Mouse (Mus musculus) testis, postnatal 14 days (tissue): ENCODE data around the gene Immp2l.

ENCODE experiments used
- DNase-seq: peaks from one replicate; pipeline ENCODE4 v3.0.0; 2021; ENCODE audit warnings: low spot score

The Immp2l gene

DNA sequence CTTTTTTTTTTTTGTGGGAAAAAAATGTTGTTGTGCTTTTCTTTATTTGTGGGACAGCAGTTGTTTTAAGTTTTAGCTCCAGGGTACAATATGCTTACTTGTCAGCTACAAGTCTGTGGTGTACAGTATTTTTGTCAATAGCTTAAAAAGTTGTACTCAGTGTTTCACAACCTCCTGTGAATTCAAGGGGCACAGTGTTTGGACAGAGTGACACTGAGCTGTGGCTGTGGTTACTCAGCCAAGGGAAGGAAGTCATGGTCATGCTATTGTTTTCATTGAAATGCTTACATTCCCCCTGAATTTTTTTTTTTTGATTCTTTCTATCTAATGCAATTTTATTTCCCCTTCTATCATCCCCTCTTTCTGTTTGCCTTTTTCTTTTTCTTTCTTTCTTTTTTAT lies 159.0 kb downstream of the Immp2l start:
- no peak for DNase-seq

DNA sequence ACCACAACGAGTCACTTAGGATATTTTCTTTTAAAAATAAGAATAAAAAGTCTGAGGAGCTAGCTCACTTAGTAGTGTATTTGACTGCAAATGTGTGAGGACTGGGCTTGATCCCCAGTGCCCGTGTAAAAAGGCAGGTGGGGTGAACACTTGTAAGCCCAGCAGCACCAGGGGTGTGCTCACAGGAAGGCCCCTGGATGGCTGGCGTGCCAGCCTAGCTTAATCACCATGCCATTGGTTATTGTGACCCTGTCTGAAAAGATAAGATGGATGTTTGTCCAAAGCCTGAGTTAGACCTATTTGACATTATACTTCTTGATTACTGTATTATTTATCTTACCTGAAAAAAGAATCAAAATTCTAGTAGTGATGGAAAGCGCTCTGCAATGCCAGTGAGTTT lies 161.2 kb downstream of the Immp2l start:
- DNase-seq = no peak

DNA sequence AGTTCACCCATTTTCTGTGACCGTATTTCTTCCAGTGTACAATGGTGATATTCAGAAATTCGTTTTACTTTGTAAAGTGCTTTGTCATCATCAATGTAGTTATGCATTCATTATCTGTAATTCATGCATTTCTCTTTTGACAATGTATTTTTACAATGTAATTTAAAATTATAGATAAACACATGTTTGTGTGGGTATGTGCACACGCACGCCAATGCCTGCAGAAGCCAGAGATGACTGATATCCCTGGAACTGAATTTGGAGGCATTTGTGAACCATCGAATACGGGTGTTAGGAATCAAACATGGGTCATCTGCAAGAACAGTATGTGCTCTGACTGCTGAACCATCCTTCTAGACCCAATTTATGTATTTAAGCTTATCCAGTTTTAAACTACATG lies 161.6 kb downstream of the Immp2l start:
- no peak for DNase-seq

GRCm38 (mm10) chr12:41192829-41193228 lies 168.9 kb downstream of the Immp2l start:
- no peak for DNase-seq

GRCm38 (mm10) chr12:41196374-41196773 lies 172.5 kb downstream of the Immp2l start:
- no peak for DNase-seq

DNA sequence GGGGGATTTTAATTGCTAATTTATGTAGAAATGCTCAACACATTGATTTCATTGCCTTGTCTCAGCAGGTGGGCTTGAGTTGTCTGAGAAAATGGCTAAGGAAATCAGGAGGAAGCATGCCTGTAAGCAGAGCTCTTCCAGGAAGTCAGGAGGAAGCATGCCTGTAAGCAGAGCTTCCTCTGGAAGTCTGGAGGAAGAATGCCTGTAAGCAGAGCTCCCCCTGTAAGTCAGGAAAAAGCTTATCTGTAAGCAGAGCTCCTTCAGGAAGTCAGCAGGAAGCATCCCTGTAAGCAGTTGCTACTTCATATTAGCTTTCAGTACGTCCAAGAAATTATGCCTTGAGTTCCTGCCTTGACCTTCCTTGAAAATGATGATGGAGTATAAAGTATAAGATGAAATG lies 191.3 kb downstream of the Immp2l start:
- no peak for DNase-seq

GRCm38 (mm10) chr12:41221893-41222292 lies 198.0 kb downstream of the Immp2l start:
- no peak for DNase-seq

GRCm38 (mm10) chr12:41223686-41224085 lies 199.8 kb downstream of the Immp2l start:
- DNase-seq = no peak

GRCm38 (mm10) chr12:41224538-41224937 lies 200.6 kb downstream of the Immp2l start:
- DNase-seq = no peak

GRCm38 (mm10) chr12:41231966-41232365 lies 208.1 kb downstream of the Immp2l start:
- no peak for DNase-seq

- DNase-seq = no peak
These were observed 214.0 kb downstream of the Immp2l start for GRCm38 (mm10) chr12:41237880-41238279.

GRCm38 (mm10) chr12:41241221-41241620 lies 217.3 kb downstream of the Immp2l start:
- DNase-seq = no peak

DNA sequence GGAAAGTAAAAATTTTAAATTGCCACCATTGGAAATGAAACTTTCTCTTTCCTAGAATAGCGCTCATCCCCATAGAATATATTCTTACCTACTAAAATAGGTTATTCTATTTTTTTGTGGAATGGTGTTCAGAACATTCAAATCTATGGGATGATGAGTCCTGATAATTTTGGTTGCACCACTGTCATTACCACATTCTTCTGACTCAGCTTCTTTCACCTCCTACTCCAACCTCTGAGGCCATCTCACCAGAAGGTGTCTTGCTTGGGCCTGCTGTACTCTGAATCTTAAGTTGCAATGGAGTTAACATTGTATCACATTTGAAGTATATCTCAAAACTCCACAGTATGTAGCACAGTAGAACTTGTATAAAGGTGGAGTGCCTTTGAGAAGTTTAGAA lies 224.4 kb downstream of the Immp2l start:
- DNase-seq = no peak

DNA sequence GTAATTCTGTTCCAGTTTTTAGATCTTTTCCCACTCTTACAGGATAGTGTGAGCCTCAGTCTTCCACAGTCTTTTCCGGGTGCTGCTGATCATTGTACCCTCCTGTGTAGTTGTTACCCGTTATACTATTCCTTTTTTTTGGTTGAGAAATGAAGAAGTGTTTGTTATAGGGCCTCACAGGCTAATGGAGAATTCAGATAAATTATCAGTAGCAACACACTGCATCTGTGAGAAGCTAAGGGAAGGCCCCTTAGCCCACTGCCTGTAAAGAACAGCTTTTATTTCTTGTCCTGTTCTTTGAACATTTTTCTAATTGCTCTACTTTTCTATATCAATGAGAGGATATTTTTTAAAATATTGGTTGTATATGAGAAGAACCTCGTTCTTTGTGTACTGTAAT lies 226.2 kb downstream of the Immp2l start:
- no peak for DNase-seq

DNA sequence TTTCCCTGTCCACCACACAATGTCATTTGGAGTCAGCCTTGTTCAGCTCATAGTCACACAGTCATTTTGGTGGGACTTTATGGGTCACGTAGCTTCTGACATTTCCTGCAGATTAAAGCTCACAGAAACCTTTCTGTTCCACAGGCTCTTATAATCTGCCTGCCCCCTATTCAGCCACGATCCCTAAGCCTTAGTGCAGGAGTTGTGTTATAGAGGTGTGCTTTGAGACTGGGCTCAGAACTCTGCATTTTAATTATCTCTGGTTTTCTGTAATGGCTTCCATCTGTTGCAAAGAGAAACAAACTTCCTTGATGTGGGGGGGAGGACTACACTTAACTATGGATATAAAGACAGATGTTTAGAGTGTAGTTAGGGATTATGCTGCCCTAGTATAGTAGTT lies 234.0 kb downstream of the Immp2l start:
- DNase-seq = no peak

GRCm38 (mm10) chr12:41259608-41260007 lies 235.7 kb downstream of the Immp2l start:
- DNase-seq = no peak

DNA sequence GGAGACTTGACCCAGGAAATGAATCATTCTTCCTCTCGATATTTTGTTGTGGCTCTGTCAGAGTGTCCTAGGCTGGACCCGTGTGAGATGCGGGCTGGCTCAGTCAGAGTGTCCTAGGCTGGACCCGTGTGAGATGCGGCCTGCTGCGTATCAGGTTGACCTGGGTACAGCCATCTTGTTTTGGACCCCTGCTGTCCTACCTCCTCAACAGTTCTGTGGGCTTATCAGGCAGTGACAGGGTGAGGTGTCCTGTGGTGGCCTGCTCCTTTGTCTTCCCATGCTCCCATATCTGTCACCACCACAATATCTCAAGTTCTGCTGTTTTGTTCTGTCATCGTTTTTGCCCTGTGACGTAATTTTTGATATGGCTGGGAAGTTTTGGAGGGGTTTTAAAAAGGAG lies 250.2 kb downstream of the Immp2l start:
- no peak for DNase-seq

- DNase-seq = no peak
These were observed 251.5 kb downstream of the Immp2l start for GRCm38 (mm10) chr12:41275361-41275760.

DNA sequence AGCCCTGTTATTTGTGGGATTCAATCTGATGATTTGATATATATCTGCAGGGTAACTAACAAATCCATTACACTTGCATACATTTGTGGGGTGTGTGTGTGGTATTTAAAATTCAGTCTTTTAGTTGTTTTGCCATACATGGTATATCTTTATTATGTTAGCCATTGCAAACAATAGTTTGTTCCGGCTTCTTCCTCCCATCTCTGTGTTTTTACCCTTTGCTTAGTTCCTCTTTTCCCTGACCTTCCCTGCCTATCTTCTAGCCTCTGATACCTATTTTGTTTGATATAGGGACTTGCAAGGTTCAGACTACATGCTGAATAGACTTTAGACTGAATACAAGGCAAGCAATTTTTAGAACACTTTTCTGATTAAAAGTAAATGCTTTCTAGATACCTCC lies 254.0 kb downstream of the Immp2l start:
- no peak for DNase-seq

DNA sequence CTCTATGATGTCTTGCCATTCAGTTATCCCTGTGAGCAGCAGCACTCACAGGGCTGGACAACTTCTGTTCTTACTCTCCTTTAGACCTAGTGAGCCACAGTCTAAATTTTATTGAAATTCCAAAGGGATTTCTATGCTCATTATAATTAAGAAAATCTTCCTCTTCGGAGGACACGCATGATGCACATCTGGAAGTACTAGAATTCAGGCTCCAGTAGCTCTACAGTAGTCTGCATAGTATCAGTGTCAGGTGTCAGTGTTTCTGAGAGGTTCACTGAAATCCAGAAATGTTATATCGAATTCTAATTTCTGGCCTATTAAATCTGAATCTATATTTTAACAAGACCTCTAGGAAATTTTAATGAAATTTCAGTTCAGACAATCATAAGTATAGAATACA lies 265.2 kb downstream of the Immp2l start:
- no peak for DNase-seq

- DNase-seq = no peak
These were observed 283.1 kb downstream of the Immp2l start for GRCm38 (mm10) chr12:41307015-41307414.

DNA sequence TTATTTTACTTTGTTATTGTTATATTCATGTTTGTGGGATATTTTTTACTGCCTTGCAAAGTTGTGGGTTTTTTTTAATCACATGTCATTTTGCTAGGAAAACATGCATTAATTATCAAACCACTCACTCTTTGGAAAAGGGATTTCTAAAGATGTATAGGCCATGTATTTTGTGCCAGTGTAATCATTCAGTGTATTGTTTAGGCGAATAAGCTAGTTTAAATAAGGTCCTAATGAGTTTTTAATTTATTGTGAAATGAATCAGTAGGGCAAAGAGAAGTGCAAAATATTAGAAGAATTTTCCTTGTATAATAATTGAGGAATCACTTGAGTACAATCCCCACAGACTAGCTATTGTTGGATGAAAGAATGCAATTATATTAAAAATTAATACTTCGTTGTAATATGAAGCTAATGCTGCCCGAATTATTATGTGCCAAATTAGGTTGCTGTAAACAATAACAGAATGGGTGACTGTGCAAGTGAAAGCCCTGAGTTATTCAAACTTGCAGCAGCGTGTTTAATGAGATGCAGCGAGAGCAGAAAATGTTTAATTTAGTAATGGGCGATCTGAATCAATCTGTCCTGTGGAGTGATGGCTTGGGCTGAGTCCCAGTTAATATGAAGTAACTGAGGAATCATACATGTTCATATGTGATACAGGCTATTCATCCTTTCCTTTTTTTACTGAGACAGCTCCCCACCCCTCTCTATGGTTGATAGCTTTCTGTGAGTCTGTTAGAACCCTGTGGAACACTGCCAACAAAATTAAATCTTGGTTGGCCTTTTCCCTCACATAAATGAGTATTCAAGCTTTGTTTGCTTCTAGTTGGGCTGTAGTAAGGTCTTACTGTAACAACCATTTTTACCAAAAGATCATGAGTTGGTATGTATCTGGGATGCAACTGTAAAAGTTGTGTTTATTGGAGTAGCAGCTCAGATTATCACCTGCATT lies 285.1 kb downstream of the Immp2l start:
- DNase-seq = no peak

GRCm38 (mm10) chr12:41313391-41313790 lies 289.5 kb downstream of the Immp2l start:
- no peak for DNase-seq
